Mouse (Mus musculus): Measurements from ENCODE around the gene Wrap73. TPM values are rescaled to one million over a fixed set of nuclear protein-coding genes. Genes with fewer than 3 reads are reported as not detected.

The Wrap73 gene
- polyA plus RNA-seq, 1 experiment from 2014 or later, result 23.1 TPM

- 0% methylated on average over 3 of the region's 4 CpGs for WGBS
- H3K27ac ChIP-seq (replicated peaks in 1 of 2; ENCODE audit: control insufficient read depth in 1 of 2, insufficient read depth in 1 of 2, low read depth in 2 of 2, low read length in 2 of 2), result no peak within 1 kb of the TSS
- no peak for ATAC-seq (ENCODE audit: insufficient number of reproducible peaks, insufficient read depth, low FRiP score, low read depth)
- peaks cover 68% of the 10 kb centered on the region for H3K27me3 ChIP-seq (ENCODE audit: control insufficient read depth, insufficient read depth, low read length)
- no peaks in the 10 kb centered on the region for H3K9me3 ChIP-seq (ENCODE audit: control insufficient read depth, low read length)
- peak within 1 kb of the TSS; percentile 87 for H3K4me2 ChIP-seq (ENCODE audit: low read length)
- H3K36me3 ChIP-seq (ENCODE audit: control insufficient read depth, insufficient read depth, low read length), result no peaks in the 10 kb centered on the region
- peak within 1 kb of the TSS; percentile 47 to 91 for H3K4me3 ChIP-seq (ENCODE audit: control insufficient read depth in 1 of 2, insufficient read depth in 1 of 2, low read depth in 1 of 2, low read length in 2 of 2)
- peaks cover 12 to 27% of the 10 kb centered on the region in 2 experiments; a peak in 3 of 4 replicates for H3K4me1 ChIP-seq (ENCODE audit: control insufficient read depth in 2 of 2, insufficient read depth in 2 of 2, low read length in 2 of 2)
- peak within 1 kb of the TSS; percentile 63 for H3K9ac ChIP-seq (ENCODE audit: low read length)
Measured at GRCm38 (mm10) chr4:154140182-154140212, 2.2 kb upstream of the Wrap73 start, which contains the start of gene Trp73. Gene Trp73 (minus strand): TSS chr4:154140208.

GRCm38 (mm10) chr4:154140213-154141008, 1.8 kb upstream of the Wrap73 start:
- no peak overlapping the region for H3K27ac ChIP-seq (replicated peaks in 1 of 2; ENCODE audit: control insufficient read depth in 1 of 2, insufficient read depth in 1 of 2, low read depth in 2 of 2, low read length in 2 of 2)
- WGBS, result 2% methylated on average over 42 of the region's 46 CpGs
- peaks cover 64% of the 10 kb centered on the region for H3K27me3 ChIP-seq (ENCODE audit: control insufficient read depth, insufficient read depth, low read length)
- H3K4me3 ChIP-seq (ENCODE audit: control insufficient read depth in 1 of 2, insufficient read depth in 1 of 2, low read depth in 1 of 2, low read length in 2 of 2), result peak overlapping the region; percentile 47 to 91
- peak overlapping the region; percentile 63 for H3K9ac ChIP-seq (ENCODE audit: low read length)
- no peaks in the 10 kb centered on the region for H3K9me3 ChIP-seq (ENCODE audit: control insufficient read depth, low read length)
- H3K36me3 ChIP-seq (ENCODE audit: control insufficient read depth, insufficient read depth, low read length), result no peaks in the 10 kb centered on the region
- H3K4me1 ChIP-seq (ENCODE audit: control insufficient read depth in 2 of 2, insufficient read depth in 2 of 2, low read length in 2 of 2), result peaks cover 12 to 27% of the 10 kb centered on the region in 2 experiments; a peak in 3 of 4 replicates
- ATAC-seq (ENCODE audit: insufficient number of reproducible peaks, insufficient read depth, low FRiP score, low read depth), result no peak
- peak overlapping the region; percentile 87 for H3K4me2 ChIP-seq (ENCODE audit: low read length)

- H3K9ac ChIP-seq (ENCODE audit: low read length), result no peak overlapping the region
- 2% methylated on average over 42 of the region's 42 CpGs for WGBS
Measured at GRCm38 (mm10) chr4:154141009-154141867, 934 bp upstream of the Wrap73 start.

GRCm38 (mm10) chr4:154144712-154145111, 2.5 kb downstream of the Wrap73 start:
- peaks cover 23% of the 10 kb centered on the region for H3K36me3 ChIP-seq (ENCODE audit: control insufficient read depth, insufficient read depth, low read length)
- no peaks in the 10 kb centered on the region for H3K9me3 ChIP-seq (ENCODE audit: control insufficient read depth, low read length)
- no peak overlapping the region for H3K9ac ChIP-seq (ENCODE audit: low read length)
- WGBS, result 78% methylated on average over 3 of the region's 3 CpGs
- H3K4me2 ChIP-seq (ENCODE audit: low read length), result no peak overlapping the region
- peaks cover 12 to 24% of the 10 kb centered on the region in 2 experiments; a peak in 3 of 4 replicates for H3K4me1 ChIP-seq (ENCODE audit: control insufficient read depth in 2 of 2, insufficient read depth in 2 of 2, low read length in 2 of 2)
- no peak overlapping the region for H3K27ac ChIP-seq (replicated peaks in 1 of 2; ENCODE audit: control insufficient read depth in 1 of 2, insufficient read depth in 1 of 2, low read depth in 2 of 2, low read length in 2 of 2)
- ATAC-seq (ENCODE audit: insufficient number of reproducible peaks, insufficient read depth, low FRiP score, low read depth), result no peak
- peaks cover 23% of the 10 kb centered on the region for H3K27me3 ChIP-seq (ENCODE audit: control insufficient read depth, insufficient read depth, low read length)
- H3K4me3 ChIP-seq (ENCODE audit: control insufficient read depth in 1 of 2, insufficient read depth in 1 of 2, low read depth in 1 of 2, low read length in 2 of 2), result no peak overlapping the region

More at GRCm38 (mm10) chr4:154141009-154141867, 934 bp upstream of the Wrap73 start:
- peaks cover 2% of the 10 kb centered on the region; the same call in 1 of the 2 replicates for H3K36me3 ChIP-seq (ENCODE audit: control insufficient read depth, insufficient read depth, low read length)
- ATAC-seq (ENCODE audit: insufficient number of reproducible peaks, insufficient read depth, low FRiP score, low read depth), result no peak
- H3K4me3 ChIP-seq (ENCODE audit: control insufficient read depth in 1 of 2, insufficient read depth in 1 of 2, low read depth in 1 of 2, low read length in 2 of 2), result peak overlapping the region; percentile 15 to 91
- peak overlapping the region; percentile 87 for H3K4me2 ChIP-seq (ENCODE audit: low read length)
- H3K9me3 ChIP-seq (ENCODE audit: control insufficient read depth, low read length), result no peaks in the 10 kb centered on the region
- H3K4me1 ChIP-seq (ENCODE audit: control insufficient read depth in 2 of 2, insufficient read depth in 2 of 2, low read length in 2 of 2), result peaks cover 12 to 27% of the 10 kb centered on the region in 2 experiments; a peak in 3 of 4 replicates
- H3K27ac ChIP-seq (replicated peaks in 1 of 2; ENCODE audit: control insufficient read depth in 1 of 2, insufficient read depth in 1 of 2, low read depth in 2 of 2, low read length in 2 of 2), result no peak overlapping the region
- H3K27me3 ChIP-seq (ENCODE audit: control insufficient read depth, insufficient read depth, low read length), result peaks cover 55% of the 10 kb centered on the region

DNA sequence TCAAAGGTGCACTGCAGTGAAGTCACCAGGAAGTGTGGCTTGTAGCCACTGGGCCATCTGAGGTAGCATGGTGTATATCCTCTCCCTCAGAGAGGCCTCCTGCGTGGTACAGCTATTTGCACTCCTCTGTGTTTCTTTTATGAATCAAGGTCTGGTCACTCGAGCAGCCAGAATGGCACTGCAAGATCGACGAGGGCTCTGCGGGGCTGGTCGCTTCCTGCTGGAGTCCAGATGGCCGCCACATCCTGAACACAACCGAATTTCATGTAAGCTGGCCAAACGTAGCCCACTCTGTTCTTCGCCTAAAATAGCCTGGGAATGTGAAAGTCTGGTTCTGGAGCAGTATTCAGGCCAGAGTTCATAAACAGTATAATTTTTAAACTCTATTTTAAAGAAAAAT, 4.2 kb downstream of the Wrap73 start:
- peaks cover 7 to 13% of the 10 kb centered on the region in 2 experiments; a peak in 3 of 4 replicates for H3K4me1 ChIP-seq (ENCODE audit: control insufficient read depth in 2 of 2, insufficient read depth in 2 of 2, low read length in 2 of 2)
- ATAC-seq (ENCODE audit: insufficient number of reproducible peaks, insufficient read depth, low FRiP score, low read depth), result no peak
- peaks cover 40% of the 10 kb centered on the region for H3K36me3 ChIP-seq (ENCODE audit: control insufficient read depth, insufficient read depth, low read length)
- H3K27ac ChIP-seq (replicated peaks in 1 of 2; ENCODE audit: control insufficient read depth in 1 of 2, insufficient read depth in 1 of 2, low read depth in 2 of 2, low read length in 2 of 2), result no peak overlapping the region
- no peaks in the 10 kb centered on the region for H3K9me3 ChIP-seq (ENCODE audit: control insufficient read depth, low read length)
- H3K4me2 ChIP-seq (ENCODE audit: low read length), result no peak overlapping the region
- WGBS, result 84% methylated on average over 10 of the region's 10 CpGs
- no peak overlapping the region for H3K9ac ChIP-seq (ENCODE audit: low read length)
- H3K4me3 ChIP-seq (ENCODE audit: control insufficient read depth in 1 of 2, insufficient read depth in 1 of 2, low read depth in 1 of 2, low read length in 2 of 2), result no peak overlapping the region
- H3K27me3 ChIP-seq (ENCODE audit: control insufficient read depth, insufficient read depth, low read length), result peaks cover 7% of the 10 kb centered on the region

GRCm38 (mm10) chr4:154154104-154154503, 11.9 kb downstream of the Wrap73 start:
- no peaks in the 10 kb centered on the region for H3K27me3 ChIP-seq (ENCODE audit: control insufficient read depth, insufficient read depth, low read length)
- no peak overlapping the region for H3K4me2 ChIP-seq (ENCODE audit: low read length)
- peaks cover 90% of the 10 kb centered on the region for H3K36me3 ChIP-seq (ENCODE audit: control insufficient read depth, insufficient read depth, low read length)
- H3K27ac ChIP-seq (replicated peaks in 1 of 2; ENCODE audit: control insufficient read depth in 1 of 2, insufficient read depth in 1 of 2, low read depth in 2 of 2, low read length in 2 of 2), result no peak overlapping the region
- H3K4me3 ChIP-seq (ENCODE audit: control insufficient read depth in 1 of 2, insufficient read depth in 1 of 2, low read depth in 1 of 2, low read length in 2 of 2), result no peak overlapping the region
- no peaks in the 10 kb centered on the region for H3K9me3 ChIP-seq (ENCODE audit: control insufficient read depth, low read length)
- WGBS, result 74% methylated on average over 11 of the region's 11 CpGs
- no peak overlapping the region for H3K9ac ChIP-seq (ENCODE audit: low read length)
- H3K4me1 ChIP-seq (ENCODE audit: control insufficient read depth in 2 of 2, insufficient read depth in 2 of 2, low read length in 2 of 2), result peaks cover 0 to under 1% of the 10 kb centered on the region in 2 experiments; a peak in 1 of 4 replicates
- no peak for ATAC-seq (ENCODE audit: insufficient number of reproducible peaks, insufficient read depth, low FRiP score, low read depth)

DNA sequence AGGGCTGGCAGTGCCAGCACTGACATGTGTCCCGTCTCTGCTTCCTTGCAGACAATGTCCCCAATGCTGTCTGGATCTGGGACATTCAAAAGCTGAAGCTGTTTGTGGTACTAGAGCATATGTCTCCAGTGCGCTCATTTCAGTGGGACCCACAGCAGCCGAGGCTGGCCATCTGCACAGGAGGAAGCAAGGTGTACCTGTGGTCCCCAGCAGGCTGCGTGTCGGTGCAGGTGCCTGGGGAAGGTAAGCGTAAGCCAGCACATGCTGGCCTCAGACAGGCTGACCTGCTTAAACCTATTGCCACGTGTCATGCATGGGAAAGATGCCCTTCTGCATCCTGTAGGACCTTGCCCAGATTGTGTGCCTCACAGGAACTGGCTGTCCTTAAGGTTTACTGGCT, 13.9 kb downstream of the Wrap73 start:
- H3K4me3 ChIP-seq (ENCODE audit: control insufficient read depth in 1 of 2, insufficient read depth in 1 of 2, low read depth in 1 of 2, low read length in 2 of 2), result no peak overlapping the region
- ATAC-seq (ENCODE audit: insufficient number of reproducible peaks, insufficient read depth, low FRiP score, low read depth), result no peak
- WGBS, result 82% methylated on average over 7 of the region's 7 CpGs
- H3K27me3 ChIP-seq (ENCODE audit: control insufficient read depth, insufficient read depth, low read length), result no peaks in the 10 kb centered on the region
- H3K27ac ChIP-seq (replicated peaks in 1 of 2; ENCODE audit: control insufficient read depth in 1 of 2, insufficient read depth in 1 of 2, low read depth in 2 of 2, low read length in 2 of 2), result no peak overlapping the region
- H3K9me3 ChIP-seq (ENCODE audit: control insufficient read depth, low read length), result no peaks in the 10 kb centered on the region
- H3K36me3 ChIP-seq (ENCODE audit: control insufficient read depth, insufficient read depth, low read length), result peaks cover 76% of the 10 kb centered on the region
- no peak overlapping the region for H3K4me2 ChIP-seq (ENCODE audit: low read length)
- no peak overlapping the region for H3K9ac ChIP-seq (ENCODE audit: low read length)
- peaks cover 0 to 9% of the 10 kb centered on the region in 2 experiments; a peak in 2 of 4 replicates for H3K4me1 ChIP-seq (ENCODE audit: control insufficient read depth in 2 of 2, insufficient read depth in 2 of 2, low read length in 2 of 2)
